In genomic region chr1:20678823-20679222, GRCm38 (mm10) we compare ENCODE assay signal across 27 mouse cellular contexts. TPM values are rescaled to one million over a fixed set of nuclear protein-coding genes. Genes with fewer than 3 reads are reported as not detected.
"Had no signal": no experiment of that assay in that cellular context is flagged by ENCODE, and none has a peak within 500 bp of the region (broad histone marks: within the 10 kb centered on the region; RNA-seq: fewer than 3 reads in every experiment).

No protein-coding gene starts in this region.

- H3K27me3 ChIP-seq: kidney, embryonic 15.5 days; liver, embryonic 13.5 days; midbrain, embryonic 13.5 days; neural tube, embryonic 13.5 days; stomach, embryonic 15.5 days had no signal

- H3K36me3 ChIP-seq: kidney, embryonic 15.5 days; liver, embryonic 13.5 days; midbrain, embryonic 13.5 days; neural tube, embryonic 13.5 days; stomach, embryonic 15.5 days had no signal

- H3K4me1 ChIP-seq: kidney, embryonic 15.5 days; liver, embryonic 13.5 days; stomach, embryonic 15.5 days had no signal

- H3K27ac ChIP-seq: kidney, embryonic 15.5 days; left cerebral cortex, adult 2 months; liver, embryonic 13.5 days; midbrain, embryonic 13.5 days; neural tube, embryonic 13.5 days; stomach, embryonic 15.5 days had no signal

- H3K9ac ChIP-seq: kidney, embryonic 15.5 days; liver, embryonic 13.5 days; midbrain, embryonic 13.5 days; neural tube, embryonic 13.5 days; stomach, embryonic 15.5 days had no signal

- H3K9me3 ChIP-seq: kidney, embryonic 15.5 days; liver, embryonic 13.5 days; midbrain, embryonic 13.5 days; neural tube, embryonic 13.5 days; stomach, embryonic 15.5 days had no signal

- DNase-seq: kidney, postnatal 10 days; kidney, postnatal 36 days; layer of hippocampus, postnatal 36 days; liver, embryonic 13.5 days; lung, adult 2 months; lung, postnatal 14 days; lung, postnatal 4 days; retina, postnatal 1 day; right cerebral cortex, postnatal 25 days; spleen, adult 18-20 months; thymus, postnatal 25 days had no signal

- H3K4me3 ChIP-seq: kidney, embryonic 15.5 days; left cerebral cortex, adult 2 months; liver, embryonic 13.5 days; midbrain, embryonic 13.5 days; neural tube, embryonic 13.5 days; stomach, embryonic 15.5 days had no signal

- H3K4me2 ChIP-seq: kidney, embryonic 15.5 days; liver, embryonic 13.5 days; midbrain, embryonic 13.5 days; neural tube, embryonic 13.5 days; stomach, embryonic 15.5 days had no signal

RNA-seq across cellular contexts. Expression of gene Il17a, which starts 51.9 kb away (rescaled TPM):
- total RNA-seq: layer of hippocampus, adult 8-10 months; layer of hippocampus, postnatal 10 days; layer of hippocampus, postnatal 36 days; left cerebral cortex, adult 2 months; left cerebral cortex, postnatal 10 days; left cerebral cortex, postnatal 36 days; liver, adult 2 months; megakaryocyte progenitor cell, adult 5-6 weeks; megakaryocyte-erythroid progenitor cell, adult 5-6 weeks had no signal
- polyA plus RNA-seq: kidney, embryonic 15.5 days; limb, embryonic 11.5 days; limb, embryonic 14.5 days; liver, adult 2 months; liver, embryonic 13.5 days; liver, embryonic 16.5 days; lung, adult 2 months; lung, embryonic 16.5 days; midbrain, embryonic 13.5 days; neural tube, embryonic 13.5 days; stomach, embryonic 15.5 days had no signal
